Mouse (Mus musculus) retina, adult 2 months (tissue): ENCODE data around the gene Abi3.

Experiments
- DNase-seq: peaks from one replicate; pipeline ENCODE4 v3.0.0-alpha.2; 2012; ENCODE audit warnings: low read depth, low spot score

Gene Abi3

DNA sequence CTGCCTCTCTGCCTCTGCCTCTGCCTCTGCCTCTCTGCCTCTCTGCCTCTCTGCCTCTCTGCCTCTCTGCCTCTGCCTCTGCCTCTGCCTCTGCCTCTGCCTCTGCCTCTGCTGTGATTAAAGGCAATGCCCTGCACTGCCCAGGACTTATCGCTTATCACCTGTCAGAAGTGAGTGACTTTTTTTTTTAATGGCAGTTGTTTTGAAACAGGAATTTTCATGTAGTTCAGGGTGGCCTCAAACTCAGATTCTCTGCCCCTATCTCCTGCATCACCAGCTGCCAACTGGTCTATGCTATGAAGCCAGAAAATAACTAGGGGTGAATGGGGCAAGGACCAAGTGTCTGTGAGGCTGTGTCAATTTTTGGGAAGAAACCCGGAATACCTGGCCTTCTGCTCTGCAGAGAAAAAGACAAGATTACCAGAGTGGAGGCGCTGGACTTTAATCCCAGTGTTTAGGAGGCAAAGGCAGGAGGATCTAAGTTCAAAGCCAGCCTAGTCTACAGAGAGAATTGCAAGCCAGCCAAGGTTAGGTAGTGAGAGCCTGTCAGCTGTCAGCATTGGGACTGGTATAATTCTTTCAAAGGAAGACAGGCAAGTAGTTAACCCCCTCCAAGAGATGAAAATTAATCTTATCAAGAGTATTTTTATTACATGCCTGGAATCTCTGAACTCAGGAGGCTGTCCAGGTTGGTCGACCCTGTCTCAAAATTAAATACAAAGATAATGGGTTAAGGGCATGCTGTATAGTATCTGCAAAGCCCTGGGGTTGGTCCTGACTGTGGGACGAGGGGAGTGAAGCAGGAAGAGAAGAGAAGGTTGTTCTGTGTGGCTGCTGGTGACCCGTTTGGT, 15.7 kb downstream of the Abi3 start:
- DNase-seq, result no peak

DNA sequence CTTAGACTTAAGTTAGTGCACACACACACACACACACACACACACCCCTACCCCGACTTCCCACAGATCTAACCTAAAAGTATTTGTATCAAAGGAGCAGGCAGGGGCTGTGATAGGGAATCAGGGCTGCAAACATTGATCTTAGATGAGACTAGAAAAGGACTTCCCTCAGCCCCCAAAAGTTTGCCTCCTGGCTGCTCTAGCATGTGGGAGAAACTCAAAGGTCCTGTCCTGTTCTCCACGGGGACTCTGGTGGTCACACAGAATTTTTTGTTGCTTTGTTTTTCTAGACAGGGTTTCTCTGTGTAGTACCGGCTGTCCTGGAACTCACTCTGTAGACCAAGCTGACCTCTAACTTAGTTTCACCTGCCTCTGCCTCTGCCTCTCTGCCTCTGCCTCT, 16.7 kb downstream of the Abi3 start:
- DNase-seq, result no peak

DNA sequence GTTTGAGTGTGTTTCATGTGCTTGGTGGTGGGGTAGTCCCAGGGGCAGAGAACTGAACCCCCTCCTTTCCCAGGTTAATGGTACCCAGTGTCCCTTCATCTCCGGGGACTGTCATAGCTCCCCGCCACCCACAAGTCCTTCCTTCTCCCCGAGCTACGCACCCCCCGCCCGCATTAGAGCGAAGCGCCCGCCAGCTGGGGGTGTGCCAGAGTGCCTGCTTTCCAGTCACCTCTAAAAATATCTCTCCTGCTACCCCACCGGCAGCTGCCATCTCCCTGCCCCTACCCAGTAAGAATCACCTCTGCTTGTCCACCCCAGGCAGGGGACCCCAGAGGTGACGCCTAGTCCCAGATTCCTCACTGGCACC, 17.4 kb downstream of the Abi3 start:
- no peak for DNase-seq

DNA sequence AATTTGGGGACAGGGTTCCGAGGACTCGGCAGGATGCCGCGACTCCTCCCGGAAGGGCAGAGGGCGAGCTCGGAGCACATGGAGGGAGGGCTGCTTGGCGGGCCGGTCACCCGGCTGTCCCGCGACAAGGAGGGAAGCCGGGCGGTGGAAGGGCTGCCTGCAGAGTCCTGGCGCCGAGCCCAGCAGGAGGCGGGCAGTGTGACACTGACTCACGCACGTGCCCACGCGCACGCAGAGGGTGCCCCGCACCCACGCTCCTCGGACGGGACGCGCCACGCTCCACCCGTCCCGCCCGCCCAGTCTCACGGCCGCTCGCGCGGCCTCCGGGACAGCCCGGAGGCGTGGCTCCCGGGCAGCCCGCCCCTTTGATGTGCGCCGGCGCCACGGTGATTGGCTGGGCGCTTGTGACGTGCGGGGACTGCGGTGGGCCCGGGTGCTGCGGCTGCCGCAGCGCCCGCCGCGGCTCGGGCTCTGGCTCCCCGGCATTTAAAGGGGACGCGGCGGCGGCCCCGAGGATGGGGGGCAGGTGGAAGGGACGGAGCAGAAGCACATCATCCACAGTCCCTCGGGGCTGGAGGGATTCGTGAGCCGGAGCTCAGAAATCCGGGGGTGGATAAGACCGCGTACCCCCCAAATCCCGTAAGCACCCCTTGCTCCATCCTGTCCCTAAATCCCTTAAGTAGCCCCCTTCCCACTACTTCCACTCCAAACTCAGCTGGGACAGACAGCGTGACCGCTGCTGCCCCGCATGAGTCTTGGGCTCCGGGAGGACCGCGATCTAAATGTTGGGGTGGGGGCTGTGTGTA, 18.0 kb downstream of the Abi3 start, which contains the start of gene Phospho1:
Gene Phospho1 (plus strand): TSS at position 429 of the 806 bp plus-strand sequence.
- peak; percentile 60 for DNase-seq

DNA sequence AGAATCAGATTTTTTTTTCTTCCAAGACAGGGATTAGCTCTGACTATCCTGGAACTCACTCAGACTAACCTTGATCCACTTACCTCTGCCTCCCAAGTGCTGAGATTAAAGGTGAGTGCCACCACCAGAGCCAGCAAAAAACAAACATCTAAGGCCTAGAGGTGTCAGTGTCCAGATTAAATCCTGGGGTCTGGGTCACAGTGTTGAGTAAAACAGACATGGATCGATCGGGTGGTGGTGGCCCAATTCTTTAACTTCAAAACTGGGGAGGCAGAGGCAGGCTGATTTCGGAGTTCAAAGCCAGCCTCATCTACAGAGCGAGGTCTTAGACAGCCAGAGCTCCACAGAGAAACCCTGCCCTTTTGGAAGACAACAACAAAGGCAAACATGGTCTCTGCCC, 19.8 kb downstream of the Abi3 start:
- DNase-seq, result no peak

DNA sequence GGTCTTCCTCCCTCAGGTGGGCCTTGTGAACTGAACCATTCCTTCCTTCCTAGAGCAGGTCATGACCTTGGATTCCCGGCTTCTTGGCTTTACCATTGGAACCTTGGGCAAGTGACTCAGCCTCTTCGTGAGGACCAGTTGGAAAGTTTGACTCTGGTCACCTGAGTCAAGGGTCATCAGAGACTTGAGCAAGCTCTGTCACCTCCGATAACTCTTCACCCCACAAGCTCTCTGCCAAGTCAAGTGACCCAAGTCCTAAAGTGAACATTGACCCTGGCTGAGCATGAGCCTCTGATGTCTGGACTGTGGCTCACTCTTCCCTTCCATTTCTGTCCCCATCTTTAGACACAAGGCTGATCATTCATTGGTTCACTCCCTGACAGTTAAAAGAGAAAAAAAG, 20.8 kb downstream of the Abi3 start:
- no peak for DNase-seq

DNA sequence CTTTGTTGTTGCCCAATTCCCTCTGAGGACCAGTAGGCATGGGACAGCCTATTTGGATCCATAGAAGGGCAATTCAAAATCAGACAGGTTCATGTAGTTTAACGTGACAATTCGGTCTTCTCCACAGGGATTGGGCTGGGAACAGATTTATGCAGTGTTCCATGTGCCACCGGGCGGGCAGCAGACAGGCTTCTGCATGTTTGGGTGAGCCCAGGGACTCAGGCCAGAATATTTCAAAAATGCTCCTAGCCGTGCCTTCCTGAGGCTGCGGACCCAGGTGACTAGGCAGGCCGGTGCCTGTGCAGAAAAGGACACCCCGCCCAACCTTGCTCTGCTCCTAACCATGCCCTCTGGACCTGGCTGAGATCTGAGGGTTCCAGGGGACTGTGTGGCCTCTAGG, 23.1 kb downstream of the Abi3 start:
- DNase-seq, result no peak

DNA sequence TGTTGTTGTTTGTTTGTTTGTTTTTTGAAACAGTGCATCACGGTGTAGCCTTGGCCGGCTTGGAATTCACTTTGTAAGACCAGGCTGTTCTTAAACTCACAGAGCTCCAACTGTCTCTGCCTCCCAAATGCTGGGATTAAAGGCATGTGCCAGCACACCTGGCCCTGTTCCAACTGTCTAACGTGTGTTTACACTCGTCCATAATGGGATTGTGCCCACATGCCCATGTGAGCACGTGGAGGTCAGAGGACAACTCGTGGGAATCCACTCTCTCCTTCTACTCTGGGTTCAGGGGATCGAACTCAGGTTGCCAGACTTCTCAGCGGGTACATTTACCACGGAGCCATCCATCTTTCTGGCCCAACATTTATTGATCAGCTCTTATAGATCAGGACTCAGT, 26.9 kb downstream of the Abi3 start:
- DNase-seq, result no peak

DNA sequence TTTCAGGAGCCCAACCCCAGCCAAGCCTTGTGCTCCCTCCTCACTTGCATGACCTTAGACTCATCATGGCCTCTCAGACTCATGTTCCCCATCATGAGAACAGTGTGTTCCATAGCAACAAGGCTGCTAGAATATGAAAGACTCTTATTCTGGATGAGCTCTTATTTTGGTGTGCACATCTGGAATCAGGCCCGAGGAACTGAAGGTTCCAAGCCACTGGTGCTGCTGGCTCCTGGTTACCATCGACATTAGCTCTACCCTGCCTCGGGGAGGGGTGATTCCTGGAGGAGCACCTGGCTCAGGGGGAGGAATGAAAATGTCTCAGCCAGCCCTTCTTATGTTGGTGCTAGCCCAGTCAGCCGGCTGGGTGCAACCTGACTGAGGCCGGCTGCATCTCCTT, 27.4 kb downstream of the Abi3 start:
- no peak for DNase-seq

DNA sequence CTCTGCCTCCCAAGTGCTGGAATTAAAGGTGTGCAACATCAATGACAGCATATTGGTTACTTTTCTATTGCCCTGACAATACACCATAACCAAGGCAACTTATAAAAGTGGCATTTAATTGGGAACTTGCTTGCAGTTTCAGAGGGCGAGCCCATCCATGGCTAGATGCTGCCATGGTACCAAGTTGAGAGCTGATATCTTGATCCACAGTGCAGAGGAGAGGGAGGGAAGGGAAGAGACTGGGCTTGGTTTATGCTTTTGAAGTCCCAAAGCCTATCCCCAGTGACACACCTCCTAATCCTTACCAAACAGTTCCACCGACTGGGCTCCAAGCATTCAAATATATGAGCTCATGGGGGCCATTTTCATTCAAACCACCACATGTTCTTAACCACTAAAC, 28.2 kb downstream of the Abi3 start:
- no peak for DNase-seq

DNA sequence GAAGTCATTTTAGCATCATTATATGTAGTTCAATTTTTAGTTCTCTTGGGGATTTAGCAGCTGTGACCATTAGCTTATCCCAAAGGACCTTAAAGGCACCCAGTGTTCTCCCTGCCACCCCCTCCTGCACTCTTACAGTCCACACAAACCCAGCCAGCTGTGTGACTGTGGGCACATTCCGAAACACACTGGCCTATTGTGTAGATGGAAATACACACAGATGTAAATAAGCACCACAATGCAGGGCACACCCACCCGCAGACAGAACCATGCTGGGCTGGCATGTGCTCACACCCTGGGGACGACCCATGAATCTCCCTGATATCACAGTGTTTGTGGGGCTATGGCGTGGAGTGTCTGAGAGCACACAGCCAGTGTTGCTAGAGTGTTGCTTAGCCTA, 30.1 kb downstream of the Abi3 start:
- no peak for DNase-seq

DNA sequence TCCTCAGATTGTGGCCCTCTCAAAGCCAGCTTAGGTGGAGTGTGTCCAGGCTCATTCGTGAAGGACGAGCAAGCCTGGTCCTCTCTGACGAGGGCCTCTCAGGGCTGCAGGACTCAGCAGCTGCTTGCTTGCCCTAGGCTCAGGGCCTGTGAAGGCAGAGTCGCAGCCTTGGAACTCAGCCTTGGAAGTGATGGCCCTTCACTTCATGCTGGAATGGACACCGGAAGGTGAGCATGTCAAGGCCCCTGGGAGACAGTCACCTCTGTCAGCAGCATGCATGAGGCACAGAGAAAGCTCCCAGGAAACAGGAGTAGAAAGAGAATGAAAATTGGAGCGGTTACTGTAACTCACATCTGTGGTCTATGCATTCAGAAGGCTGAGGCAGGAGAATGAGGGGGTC, 30.5 kb downstream of the Abi3 start:
- DNase-seq, result no peak

DNA sequence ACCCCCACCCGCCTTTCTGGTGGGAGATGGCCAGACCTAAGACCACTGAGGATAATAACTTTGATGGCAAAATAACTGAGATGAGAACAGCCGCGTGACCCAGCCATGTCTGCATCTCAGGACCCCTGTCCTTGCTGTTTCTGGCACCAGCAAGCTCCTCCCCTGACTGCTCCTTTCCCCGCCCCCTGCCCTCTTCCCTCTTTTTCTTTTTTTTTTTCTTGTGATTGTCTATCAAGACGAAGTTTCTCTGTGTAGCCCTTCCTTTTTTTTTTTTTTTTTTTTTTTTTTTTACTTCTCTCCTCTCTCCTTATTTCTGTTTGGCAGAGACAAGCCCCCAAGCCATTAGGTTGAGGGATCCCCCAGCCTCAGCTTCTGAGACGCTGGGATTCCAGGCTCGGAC, 31.4 kb downstream of the Abi3 start:
- no peak for DNase-seq

DNA sequence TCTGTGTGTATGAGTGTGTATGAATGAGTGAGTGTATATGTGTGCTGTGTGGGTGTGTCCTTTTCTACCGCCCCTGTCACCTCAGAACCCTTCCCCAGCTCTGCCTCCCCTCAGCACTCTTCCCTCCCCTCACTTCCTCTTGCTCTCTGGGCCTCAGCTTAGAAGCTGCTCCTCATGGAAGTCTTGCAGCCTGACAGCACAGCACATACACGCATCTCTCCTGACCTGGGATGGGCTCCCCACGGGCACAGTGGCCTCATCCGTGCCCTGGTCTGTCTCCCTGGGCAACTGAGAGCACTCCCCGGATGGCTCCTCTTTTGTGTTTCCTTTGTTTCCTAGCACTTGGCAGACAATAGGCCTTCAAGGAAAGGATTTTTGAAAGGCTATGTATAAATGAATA, 32.7 kb downstream of the Abi3 start:
- no peak for DNase-seq

DNA sequence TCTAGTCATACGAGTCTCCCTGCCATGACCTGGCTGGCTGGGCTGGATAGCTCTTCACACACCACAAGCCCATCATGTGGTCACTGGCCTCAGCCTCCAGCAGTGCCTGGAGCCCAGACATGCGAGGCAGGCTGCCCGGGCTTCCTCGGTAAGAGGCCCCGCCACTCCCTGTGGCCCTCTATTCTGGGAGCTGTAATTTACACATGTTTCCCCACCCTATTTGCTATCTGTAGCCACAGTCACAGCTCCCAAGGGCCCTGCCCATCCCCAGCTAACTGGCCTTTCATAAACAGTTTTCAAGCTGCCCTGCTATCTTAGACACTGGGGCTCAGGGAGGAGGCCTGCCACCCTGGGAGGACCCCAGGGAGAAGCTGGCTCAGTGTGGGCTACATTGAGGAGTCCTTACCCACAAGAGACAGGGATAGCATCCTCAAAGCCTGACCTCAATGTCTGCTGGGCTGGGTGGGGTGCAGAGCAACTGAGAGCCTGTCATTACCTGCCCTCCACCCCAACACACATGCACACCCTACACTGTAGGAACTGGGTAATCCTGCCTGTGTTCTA, 33.7 kb downstream of the Abi3 start:
- DNase-seq, result no peak

DNA sequence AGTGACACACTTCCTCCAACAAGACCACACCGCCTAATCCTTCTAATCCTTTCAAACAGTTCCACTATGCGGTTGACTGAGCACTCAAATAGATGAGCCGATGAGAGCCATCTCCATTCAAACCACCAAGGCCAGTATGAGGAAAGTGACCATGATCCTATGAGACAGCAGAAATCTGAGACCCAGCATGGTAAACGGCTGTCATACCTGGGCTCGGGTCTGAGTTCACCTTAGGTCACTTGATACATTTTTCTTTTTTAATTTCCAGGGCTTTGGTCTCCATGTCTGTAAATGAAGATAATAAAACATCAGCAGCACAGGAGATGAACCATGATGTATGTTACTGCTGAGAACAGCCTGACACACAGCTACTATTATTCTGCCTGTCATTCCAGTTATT, 34.4 kb downstream of the Abi3 start:
- no peak for DNase-seq

DNA sequence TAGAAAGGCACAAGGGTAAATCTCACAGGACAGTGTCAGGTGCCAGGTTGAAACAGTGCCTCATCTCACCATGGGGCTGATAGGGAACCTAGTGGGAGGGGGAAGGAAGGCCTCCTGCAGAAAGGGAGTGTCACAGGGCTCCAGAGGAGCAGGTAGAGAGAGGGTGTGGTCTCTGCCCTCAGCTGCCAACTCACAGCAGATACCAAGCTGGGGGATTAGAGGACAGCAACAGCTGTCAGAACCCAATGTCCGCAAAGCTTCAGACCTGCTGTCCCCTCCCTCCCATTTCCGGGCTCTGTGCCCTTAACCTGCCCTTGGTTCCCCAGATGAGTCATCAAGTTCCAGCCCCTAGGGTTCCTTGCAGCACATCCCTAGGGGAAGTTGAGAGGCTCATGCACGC, 36.7 kb downstream of the Abi3 start:
- DNase-seq, result no peak

DNA sequence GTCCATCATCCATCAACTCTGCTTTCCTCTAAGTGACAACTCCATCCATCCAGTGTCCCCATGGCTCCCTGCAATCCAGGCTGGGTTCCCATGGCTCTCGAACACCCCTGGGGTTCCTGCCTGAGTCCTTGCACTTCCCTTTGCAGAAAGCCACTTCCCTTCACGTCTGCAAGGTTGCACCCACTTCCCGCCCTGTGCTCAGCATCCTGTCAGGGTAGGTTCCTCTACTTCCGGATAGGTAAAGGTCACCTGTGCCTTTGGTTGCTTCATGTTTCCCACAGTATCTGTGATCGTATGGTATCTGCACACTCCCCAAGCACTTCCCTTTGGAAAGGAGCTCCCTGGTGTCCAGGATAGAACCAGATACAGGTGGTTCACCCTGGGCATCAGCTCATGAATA, 37.3 kb downstream of the Abi3 start:
- DNase-seq, result no peak

DNA sequence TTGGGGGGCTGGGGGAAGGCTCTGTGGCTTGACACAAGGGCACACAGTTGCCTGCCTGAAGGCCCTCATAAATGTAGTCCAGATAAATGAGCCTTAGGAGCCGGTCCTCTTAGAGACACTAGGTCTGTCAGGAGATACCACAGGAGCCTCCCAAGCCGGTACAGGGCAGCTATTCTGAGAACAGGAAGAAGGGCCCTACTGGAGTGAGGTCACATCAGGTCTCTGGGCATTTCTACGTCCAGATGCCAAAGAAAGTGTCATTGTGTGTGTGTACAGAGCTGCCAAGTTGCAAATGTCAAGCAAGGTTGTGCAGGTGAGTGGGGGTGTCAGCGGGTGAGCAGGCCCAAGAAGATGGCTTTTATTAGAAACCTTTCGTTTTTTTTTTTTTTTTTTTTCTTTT, 46.7 kb downstream of the Abi3 start:
- DNase-seq, result no peak

DNA sequence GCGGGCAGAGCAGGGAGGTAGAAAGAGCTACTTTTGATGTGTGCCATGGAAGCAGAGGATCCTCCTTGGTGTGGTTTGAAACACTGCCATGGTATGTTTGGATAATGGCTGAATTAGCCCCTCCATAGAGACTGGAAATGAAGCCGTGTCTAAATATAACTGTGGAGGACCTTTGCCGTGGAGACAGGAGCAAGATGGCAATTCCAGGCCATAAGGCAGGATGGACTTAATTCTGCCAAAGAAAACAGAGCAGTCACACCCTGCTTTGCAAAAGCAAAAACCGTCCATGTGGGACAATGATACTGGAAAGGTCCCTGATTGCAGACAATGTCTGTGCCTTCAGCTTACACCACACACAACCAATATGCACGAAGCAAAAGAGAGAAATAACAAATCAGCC, 48.1 kb downstream of the Abi3 start:
- DNase-seq, result no peak

DNA sequence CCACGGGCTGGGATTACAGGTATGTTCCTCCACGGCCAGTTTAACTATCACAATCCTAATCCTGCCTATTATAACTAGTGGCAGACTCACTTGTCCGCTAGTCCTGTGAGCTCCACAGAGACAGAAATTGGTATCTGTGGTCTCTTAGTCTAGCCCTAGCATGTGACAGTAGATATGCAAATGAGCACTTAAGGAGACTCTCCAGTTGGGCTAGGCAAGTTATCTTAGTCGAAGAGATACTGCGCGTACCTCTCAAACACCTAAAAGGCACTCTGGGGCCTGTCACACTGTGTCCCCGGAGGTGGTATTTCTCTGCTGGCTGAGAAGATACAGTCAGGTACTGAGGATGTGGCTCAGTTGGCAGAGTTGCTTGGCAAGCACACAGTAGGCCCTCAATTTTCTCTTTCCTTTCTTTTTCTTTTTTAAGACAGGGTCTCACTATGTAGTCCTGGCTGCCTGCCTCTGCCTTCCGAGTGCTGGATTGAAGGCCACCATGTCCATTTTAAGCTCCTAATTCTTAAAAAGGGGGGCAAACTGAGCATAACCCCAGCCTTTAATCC, 49.2 kb downstream of the Abi3 start:
- no peak for DNase-seq

DNA sequence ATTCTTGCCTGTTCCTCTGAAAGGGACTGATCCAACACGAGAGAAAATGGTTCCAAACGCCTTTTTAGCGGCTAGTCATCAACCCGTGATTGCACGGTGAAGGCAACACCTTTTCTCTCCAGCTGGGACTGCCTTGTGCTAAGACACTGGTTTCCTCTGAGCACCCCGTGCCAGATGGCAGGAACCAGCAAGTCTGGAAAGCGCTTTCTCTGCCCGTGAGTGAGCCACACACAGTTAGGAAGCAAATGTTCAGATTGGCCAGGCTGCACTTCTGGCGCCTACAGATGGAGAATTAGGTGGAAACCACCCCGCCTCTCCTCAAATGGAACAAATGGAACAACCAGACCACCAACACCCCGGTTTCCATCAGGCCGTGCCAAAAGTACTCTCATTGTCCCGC, 50.5 kb downstream of the Abi3 start:
- no peak for DNase-seq
